Mouse (Mus musculus) thymus, postnatal 4 days (tissue): ENCODE measurements at regions not wholly inside any gene's neighbourhood (a gene's known extent, or its start where the extent isn't known, plus 50 kb on each side); places are given as distances from the start of the nearest gene placed in this dataset.

ENCODE experiments used
- DNase-seq: peaks from one replicate; pipeline ENCODE4 v3.0.0; 2021

DNA sequence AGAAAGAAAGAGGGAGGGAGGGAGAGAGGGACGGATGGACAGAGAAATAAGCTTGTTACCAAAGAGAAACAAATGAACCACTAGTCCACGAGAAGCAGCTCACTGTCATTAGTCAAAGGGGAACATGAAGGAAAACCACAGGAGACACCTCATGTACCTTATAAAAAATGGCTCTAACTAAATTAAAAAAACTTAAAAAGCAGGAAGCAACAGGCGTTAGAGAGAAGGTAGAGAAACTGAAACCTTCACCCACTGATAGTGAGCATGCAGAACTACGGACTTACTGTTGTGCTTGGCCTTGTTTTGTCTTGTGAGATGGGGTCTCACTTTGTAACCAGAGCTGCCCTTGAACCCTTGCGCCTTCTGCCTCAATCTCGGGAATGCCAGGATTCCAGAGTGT, 66.0 kb upstream of the Zmiz1 start:
- DNase-seq: no peak

DNA sequence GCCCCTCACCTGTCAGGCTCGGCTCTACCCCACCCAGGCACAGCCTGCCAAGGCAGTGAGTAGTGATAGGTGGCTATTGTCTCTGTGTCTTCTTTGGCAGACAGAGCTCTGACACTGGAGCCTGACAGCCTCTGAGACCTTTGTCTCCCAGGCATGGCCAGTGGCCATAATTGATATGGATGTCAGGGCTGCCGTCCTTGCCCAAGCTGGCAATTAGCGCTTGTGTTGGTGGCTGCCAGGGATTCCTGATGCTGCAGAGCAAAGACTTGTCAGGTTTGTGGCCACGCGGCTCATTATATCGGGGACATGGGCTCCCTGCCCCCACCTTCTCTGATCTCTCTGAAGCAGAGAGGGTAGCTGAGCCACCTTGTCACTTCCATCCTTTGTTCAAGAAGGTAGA, 64.1 kb upstream of the Zmiz1 start:
- no peak for DNase-seq

DNA sequence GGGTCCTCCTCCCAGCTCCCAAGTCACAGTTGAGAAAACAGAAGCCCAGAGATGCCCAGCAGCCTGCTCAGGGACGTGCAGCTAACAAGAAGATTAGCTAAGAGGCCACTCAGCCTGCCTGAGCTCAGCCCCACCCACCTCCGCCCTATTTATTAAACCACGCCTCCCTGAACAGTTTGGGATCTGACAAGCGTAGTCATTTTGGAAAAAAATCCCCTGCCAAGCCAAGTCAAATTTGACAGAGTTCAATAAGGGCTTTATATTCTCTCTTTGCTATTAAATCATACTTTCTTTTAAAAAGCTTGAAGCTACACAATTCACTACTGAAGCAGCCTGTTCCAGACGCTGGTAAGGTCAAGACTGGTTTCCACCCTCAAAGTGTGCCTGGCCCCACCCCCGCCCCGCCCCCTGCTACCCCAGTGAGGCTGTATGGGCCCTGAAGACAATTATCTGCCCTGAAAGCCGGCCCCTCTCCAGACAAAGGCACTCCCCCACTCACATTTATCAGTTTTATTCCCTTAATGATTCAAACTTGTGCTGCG, 61.9 kb upstream of the Zmiz1 start:
- DNase-seq: no peak

DNA sequence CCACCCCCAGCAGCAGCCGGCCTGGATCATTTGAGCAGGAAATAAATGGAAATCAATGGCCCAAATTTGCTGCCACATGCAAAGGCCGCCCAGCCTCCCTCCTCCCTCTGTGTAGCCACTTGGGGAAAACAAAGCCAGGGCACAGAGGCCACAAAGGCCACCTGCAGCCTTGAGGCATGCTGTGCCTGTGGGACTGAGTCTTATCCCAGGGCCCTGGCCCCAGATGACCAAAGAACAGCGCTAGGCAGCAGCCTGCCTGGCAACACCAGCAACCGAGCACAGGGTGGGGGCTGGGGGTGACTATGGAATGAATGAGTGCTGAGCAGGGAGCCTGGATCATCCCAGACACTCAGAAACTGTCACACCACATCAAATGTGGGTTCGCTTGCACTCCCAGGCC, 61.2 kb upstream of the Zmiz1 start:
- DNase-seq: no peak

DNA sequence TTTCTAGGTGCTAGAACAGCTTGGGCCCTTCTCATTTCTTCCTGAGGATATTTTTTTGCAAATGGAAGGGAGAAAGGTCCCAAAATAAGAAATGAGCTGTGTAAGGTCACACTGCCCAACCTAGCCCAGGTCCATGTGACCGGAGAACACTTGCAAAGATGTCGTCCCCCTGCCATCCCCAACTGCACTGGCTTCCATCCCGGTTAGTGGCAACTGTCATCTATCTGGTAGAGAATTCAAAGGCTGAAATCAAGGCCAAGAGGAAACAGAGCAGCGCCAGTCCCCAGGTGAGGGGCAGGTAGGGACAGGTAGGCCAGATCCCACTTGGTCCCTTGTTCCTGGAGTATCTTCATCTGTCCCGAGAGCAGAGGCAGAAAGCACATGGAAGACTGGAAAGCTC, 60.2 kb upstream of the Zmiz1 start:
- DNase-seq: no peak

DNA sequence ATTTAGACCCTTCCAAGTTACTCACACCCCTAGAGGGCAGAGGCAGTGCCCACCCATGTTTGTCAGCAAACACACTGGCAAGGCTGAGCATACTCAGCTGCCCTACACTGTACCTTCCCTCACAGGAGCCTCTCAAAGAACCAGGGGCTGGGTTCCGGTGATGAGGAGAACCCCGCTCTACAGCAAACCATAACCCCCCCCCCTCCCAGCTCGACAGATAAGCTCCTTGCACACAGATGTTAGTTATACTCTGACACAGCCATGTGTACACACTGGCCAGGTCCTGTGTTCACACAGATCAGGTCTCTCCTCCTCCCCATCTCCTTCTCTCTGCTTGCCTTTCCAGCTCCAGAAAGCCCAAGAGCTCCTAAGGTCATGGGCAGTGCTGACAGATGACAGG, 59.7 kb upstream of the Zmiz1 start:
- no peak for DNase-seq

DNA sequence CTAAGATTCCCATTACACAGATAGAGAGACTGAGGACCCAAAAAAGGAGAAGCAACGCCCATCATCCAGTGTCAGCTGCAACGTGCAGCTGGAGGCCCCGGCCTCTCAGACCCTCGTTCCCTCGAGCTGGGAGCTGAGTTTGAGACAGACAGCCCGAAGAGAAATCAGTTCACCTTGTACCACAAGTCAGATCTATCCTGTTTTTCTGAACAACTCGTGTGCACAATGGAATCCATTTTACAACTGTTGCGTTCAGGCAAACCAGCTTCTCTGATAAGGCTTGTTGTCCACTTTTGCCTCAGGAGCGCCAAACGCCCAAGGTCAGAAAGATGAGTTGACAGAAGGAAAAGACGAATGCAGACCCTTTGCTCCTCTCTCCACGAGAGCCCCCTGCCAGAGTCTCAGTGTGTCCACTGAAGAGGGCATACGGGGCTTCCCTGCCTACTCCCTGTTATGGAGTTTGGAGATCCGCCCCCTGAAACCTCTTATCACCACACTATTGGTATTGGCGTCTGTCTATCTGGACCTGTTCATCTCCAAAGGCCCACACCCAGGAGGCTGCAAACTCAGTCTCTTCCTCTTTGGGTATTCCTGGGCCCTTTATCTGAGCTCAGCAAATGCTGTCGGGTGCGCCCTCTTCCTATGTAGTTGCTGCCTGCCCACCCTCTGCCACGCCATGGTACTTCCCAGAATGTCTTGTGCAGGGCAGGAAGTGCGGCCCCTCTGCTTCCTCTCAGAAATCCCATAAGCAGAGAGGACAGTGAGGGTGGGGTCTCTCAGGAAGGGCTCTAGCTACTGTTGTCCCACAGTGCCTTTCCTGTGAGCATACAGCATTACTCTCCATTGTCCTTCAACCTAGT, 57.7 kb upstream of the Zmiz1 start:
- no peak for DNase-seq

DNA sequence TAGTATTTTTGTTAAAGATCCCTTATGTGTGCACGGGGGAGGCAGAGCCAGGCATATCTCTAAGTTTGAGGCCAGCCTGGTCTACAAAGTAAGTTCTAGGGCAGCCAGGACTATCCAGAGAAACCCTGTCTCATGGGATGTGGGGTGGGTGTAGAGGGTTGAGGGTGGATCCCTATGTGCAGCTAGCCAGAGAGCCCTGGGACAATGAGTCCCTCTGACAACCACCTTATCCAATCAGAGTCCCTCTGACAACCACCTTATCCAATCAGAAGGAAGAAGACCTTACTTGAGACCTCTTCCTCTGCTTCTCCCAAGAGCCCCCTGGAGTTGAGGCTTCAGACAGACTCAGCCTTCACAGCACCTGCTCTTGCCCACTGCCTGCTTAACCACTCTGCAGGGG, 56.6 kb upstream of the Zmiz1 start:
- DNase-seq: no peak

DNA sequence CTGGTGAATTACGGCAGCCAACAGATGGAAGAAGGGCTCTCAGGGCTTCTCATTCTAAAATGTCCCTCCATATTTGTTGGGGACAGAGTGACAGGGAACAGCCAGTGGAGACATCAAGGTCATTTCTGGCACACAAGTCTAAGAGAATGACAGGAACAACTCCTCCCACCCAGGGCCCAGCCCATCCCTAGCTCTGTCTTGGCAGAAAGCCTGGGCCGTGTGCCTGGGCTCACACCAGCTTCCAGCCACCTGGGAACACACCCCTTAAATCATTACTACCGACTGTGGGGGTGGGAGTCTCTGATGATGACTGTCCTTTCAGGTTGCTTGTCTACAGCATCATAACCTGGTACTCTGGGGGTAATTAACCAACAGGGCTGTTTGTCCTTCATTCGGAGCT, 53.8 kb upstream of the Zmiz1 start:
- DNase-seq: no peak

DNA sequence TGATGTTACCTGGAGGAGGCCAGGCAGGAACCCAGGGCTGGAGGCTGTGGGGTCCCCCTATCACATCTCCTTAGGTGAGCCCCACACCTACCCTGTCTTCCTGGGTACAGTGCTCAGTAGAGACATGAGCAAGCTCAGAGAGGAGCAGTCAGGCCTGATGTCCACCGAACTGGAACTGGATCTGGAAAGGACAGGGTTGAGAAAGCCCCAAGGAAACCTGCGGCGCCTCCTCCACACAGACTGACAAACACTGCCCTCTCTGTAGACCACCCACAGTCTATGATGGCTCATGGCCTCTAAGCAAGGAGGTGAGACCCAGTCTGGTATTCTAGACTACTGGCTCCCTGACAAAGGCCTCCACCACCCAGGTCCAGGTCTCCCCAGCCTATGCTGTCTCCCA, 52.9 kb upstream of the Zmiz1 start:
- DNase-seq: no peak

DNA sequence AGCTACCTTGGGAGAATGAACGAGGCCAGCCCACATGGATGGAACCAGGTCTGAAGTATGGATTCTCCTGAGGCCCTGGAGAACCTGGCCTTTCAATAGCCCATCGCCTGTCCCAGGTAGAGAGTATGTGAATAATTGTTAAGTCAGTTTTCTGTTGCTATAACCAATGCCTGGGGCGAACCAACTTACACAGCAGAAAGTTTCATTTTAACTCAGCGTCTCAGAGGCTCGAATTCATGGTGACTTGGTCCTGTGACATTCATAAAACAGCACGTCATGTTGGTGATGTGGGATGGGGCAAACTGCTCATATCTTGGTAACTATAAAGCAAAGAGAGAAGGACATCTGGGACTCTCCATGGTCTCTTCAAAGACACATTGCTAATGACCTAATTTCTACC, 52.4 kb upstream of the Zmiz1 start:
- no peak for DNase-seq

DNA sequence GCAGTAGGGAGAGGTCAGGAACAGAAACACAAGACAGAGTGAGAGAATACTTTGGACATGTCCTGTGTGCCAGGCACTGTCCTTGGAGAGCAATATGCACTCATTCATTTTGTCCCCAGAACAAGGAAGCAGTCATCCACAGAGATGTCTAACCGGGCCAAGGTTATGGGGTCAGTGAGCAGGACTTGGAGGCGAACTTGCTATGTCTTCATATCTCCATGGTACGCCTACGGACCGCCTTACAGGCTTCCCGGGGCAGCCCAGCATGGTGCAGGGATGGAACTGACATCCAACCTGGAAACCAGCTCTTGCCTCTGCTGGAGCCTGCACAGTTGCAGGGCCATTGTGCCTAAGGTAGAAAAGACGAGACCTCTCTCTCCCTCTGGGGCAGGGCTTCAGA, 51.9 kb upstream of the Zmiz1 start:
- DNase-seq: no peak
